ENCODE assay signal across 7 mouse cellular contexts in the genomic region with DNA sequence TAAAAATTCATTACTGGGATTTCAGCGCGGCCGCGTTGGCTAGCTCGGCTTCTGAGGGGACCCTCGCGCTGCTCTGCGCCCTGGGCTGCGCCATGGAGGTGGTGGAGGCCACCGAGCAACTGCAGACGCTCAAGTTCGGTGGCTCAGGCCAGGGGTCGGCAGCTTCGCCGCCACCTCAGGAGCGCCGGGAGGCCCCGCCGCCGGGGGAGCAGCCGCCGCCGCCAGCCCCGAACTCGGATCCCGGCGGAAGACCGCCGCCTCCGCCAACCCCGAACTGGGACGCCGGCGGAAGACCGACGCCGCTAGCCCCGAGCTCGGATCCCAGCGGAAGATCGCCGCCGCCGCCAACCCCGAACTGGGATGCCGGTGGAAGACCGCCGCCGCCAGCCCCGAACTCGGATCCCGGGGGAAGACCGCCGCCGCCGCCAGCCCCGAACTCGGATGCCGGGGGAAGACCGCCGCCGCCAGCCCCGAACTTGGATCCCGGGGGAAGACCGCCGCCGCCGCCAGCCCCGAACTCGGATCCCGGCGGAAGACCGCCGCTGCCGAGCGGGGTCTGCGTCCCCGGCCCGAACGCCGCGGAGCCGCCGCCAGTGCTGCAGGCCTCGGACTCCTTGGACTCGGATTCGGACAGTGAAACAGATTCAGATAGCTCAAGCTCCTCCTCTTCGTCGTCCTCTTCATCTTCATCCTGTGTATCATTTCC. TPM values are rescaled to one million over a fixed set of nuclear protein-coding genes. Genes with fewer than 3 reads are reported as not detected.
DNase-seq lines count a peak whose midpoint lies in the region; ATAC-seq and TF ChIP-seq lines count a peak whose summit lies in the region.

No protein-coding gene starts in this region.

- H3K4me1 ChIP-seq in ES-Bruce4 (ENCODE audit: control insufficient read depth, insufficient read depth, low read length) = no peaks in the 10 kb centered on the region
- H3K4me1 ChIP-seq in kidney, embryonic 16.5 days (ENCODE audit: insufficient read depth, low read length) = no peaks in the 10 kb centered on the region
- H3K4me1 ChIP-seq in lung, postnatal 0 days (ENCODE audit: insufficient read depth, low read depth, low read length) = no peaks in the 10 kb centered on the region

- peak; percentile 40 to 54 for DNase-seq in B cell, adult 2 months
- DNase-seq in heart, adult 9 months (ENCODE audit: low spot score in 2 of 2) = peak; percentile 26 to 27
- no peak for DNase-seq in lung, postnatal 0 days (ENCODE audit: low spot score)
- DNase-seq in right cerebral cortex, postnatal 25 days = peak; percentile 30

- H3K4me3 ChIP-seq in ES-Bruce4 (ENCODE audit: low read depth, low read length) = peak overlapping the region; percentile 72
- H3K4me3 ChIP-seq in kidney, embryonic 16.5 days (ENCODE audit: low read length) = peak overlapping the region; percentile 68
- peak overlapping the region; percentile 61 for H3K4me3 ChIP-seq in lung, postnatal 0 days (ENCODE audit: low read depth, low read length)

- H3K27ac ChIP-seq in ES-Bruce4 (ENCODE audit: insufficient read depth, low read length) = no peak overlapping the region
- no peak overlapping the region for H3K27ac ChIP-seq in kidney, embryonic 16.5 days (ENCODE audit: low read length)
- 0 out of 2 replicates have a peak overlapping the region, but pooled peaks have one; percentile 26 for H3K27ac ChIP-seq in lung, postnatal 0 days (ENCODE audit: low read length)

- no peak for TF ChIP-seq EP300 in ES-Bruce4 (IDR thresholded peaks at IDR 0.05; ENCODE audit: insufficient read depth, low read depth, low read length)
- TF ChIP-seq EP300 in lung, postnatal 0 days (IDR thresholded peaks at IDR 0.05) = no peak

- WGBS in kidney, embryonic 16.5 days = 1% methylated on average over 89 of the region's 89 CpGs
- 2% methylated on average over 86 of the region's 89 CpGs for WGBS in lung, postnatal 0 days

- peak overlapping the region; percentile 80 for H3K4me2 ChIP-seq in kidney, embryonic 16.5 days (replicated peaks; ENCODE audit: low read depth, low read length)
- peak overlapping the region; percentile 83 for H3K4me2 ChIP-seq in lung, postnatal 0 days (replicated peaks; ENCODE audit: low read depth, low read length)

- H3K36me3 ChIP-seq in ES-Bruce4 (ENCODE audit: control insufficient read depth, insufficient read depth, low read length, poor library complexity, severe bottlenecking) = no peaks in the 10 kb centered on the region
- no peaks in the 10 kb centered on the region for H3K36me3 ChIP-seq in kidney, embryonic 16.5 days (ENCODE audit: insufficient read depth, low read length)
- no peaks in the 10 kb centered on the region for H3K36me3 ChIP-seq in lung, postnatal 0 days (ENCODE audit: insufficient read depth, low read length)

- no peaks in the 10 kb centered on the region for H3K9me3 ChIP-seq in ES-Bruce4 (replicated peaks; ENCODE audit: control insufficient read depth, insufficient read depth, low read length, poor library complexity, severe bottlenecking)
- no peaks in the 10 kb centered on the region for H3K9me3 ChIP-seq in kidney, embryonic 16.5 days (ENCODE audit: low read length)
- H3K9me3 ChIP-seq in lung, postnatal 0 days (ENCODE audit: low read length) = no peaks in the 10 kb centered on the region

- H3K27me3 ChIP-seq in ES-Bruce4 (ENCODE audit: control insufficient read depth, insufficient read depth, low read length, poor library complexity, severe bottlenecking) = peaks cover 5% of the 10 kb centered on the region
- H3K27me3 ChIP-seq in kidney, embryonic 16.5 days (ENCODE audit: insufficient read depth, low read length) = no peaks in the 10 kb centered on the region
- H3K27me3 ChIP-seq in lung, postnatal 0 days (replicated peaks; ENCODE audit: insufficient read depth, low read length) = no peaks in the 10 kb centered on the region

- no peak for TF ChIP-seq POLR2A in ES-Bruce4 (IDR thresholded peaks at IDR 0.05; ENCODE audit: insufficient read depth, low read length)

- H3K9ac ChIP-seq in ES-Bruce4 (ENCODE audit: low read depth, poor library complexity, severe bottlenecking) = peak overlapping the region; percentile 99
- peak overlapping the region; percentile 84 for H3K9ac ChIP-seq in kidney, embryonic 16.5 days (replicated peaks; ENCODE audit: low read length)
- peak overlapping the region; percentile 70 for H3K9ac ChIP-seq in lung, postnatal 0 days (replicated peaks; ENCODE audit: low read depth)

- ATAC-seq in common myeloid progenitor, adult 5-6 weeks (replicated peaks; ENCODE audit: low read depth, poor library complexity, severe bottlenecking) = peak; percentile 48
- ATAC-seq in kidney, embryonic 16.5 days (ENCODE audit: low FRiP score, low TSS enrichment) = peak; percentile 81; the same call in 1 of the 2 replicates
- peak; percentile 37; the same call in 1 of the 2 replicates for ATAC-seq in lung, postnatal 0 days

- TF ChIP-seq CTCF in ES-Bruce4 (IDR thresholded peaks at IDR 0.05; ENCODE audit: low read depth, low read length) = no peak
- TF ChIP-seq CTCF in lung, postnatal 0 days (IDR thresholded peaks at IDR 0.05) = no peak

RNA-seq across cellular contexts. Expression of a gene that starts 0.6 kb away (rescaled TPM):
- polyA plus RNA-seq in ES-Bruce4 (2011; ENCODE audit: insufficient read depth, insufficient read length, low read depth, missing spikeins) = 66.1 and 69.5 TPM in 2 replicates
- 45.4 and 48.2 TPM in 2 replicates for total RNA-seq in common myeloid progenitor, adult 5-6 weeks (2017)
- polyA plus RNA-seq in kidney, embryonic 16.5 days (2015; fragmentation: Nextera tagmentation; extraction: Ambion mirVana) = 78.0 and 81.1 TPM in 2 replicates
- polyA plus RNA-seq in lung, postnatal 0 days (2015; fragmentation: Nextera tagmentation; extraction: Ambion mirVana) = 72.4 and 76.4 TPM in 2 replicates

RNA-seq across cellular contexts. Expression of a gene that starts 11.7 kb away (rescaled TPM):
- 14.2 and 14.3 TPM in 2 replicates for polyA plus RNA-seq in ES-Bruce4 (2011; ENCODE audit: insufficient read depth, insufficient read length, low read depth, missing spikeins)
- 55.1 and 55.9 TPM in 2 replicates for total RNA-seq in common myeloid progenitor, adult 5-6 weeks (2017)
- 22.6 and 23.2 TPM in 2 replicates for polyA plus RNA-seq in kidney, embryonic 16.5 days (2015; fragmentation: Nextera tagmentation; extraction: Ambion mirVana)
- 39.0 and 45.3 TPM in 2 replicates for polyA plus RNA-seq in lung, postnatal 0 days (2015; fragmentation: Nextera tagmentation; extraction: Ambion mirVana)
